Mouse (Mus musculus) stomach, postnatal 0 days (tissue): ENCODE data around the gene Idua.

Experiments used
- CTCF ChIP-seq: IDR thresholded peaks from 2 replicates; pipeline ENCODE4 v1.5.1; 2016; ENCODE audit warnings: antibody characterized with exemption, low read depth, mild to moderate bottlenecking, moderate library complexity
- EP300 ChIP-seq: optimal IDR thresholded peaks from 2 replicates; pipeline ENCODE3; 2016; ENCODE audit warnings: antibody characterized with exemption

- TF ChIP-seq CTCF (no peak), EP300 (no peak)
Measured at GRCm38 (mm10) chr5:108707758-108708157, 47.6 kb downstream of the Idua start.
